Mouse (Mus musculus) lung, embryonic 15.5 days (tissue): ENCODE data around the gene Etnk2. TPM values are rescaled to one million over a fixed set of nuclear protein-coding genes. Genes with fewer than 3 reads are reported as not detected.

Source experiments
- ATAC-seq: fragments of 200-750 bp; cut with Nextera tagmentation; 2 replicates; pipeline ENCODE4 v1.8.0; 2017; ENCODE audit warnings: moderate number of reproducible peaks, borderline replicate concordance; ENCODE audit not compliant: low FRiP score, low TSS enrichment; ENCODE audit errors: extremely low read depth
- H3K27ac ChIP-seq: fragments of 300-500 bp; sonication (generic); 2 replicates; pipeline ENCODE4 v1.5.1; 2015; ENCODE audit warnings: moderate library complexity, mild to moderate bottlenecking, inconsistent platforms
- H3K27me3 ChIP-seq: fragments of 300-500 bp; sonication (generic); 2 replicates; pipeline ENCODE4 v1.6.1; 2015; ENCODE audit warnings: inconsistent platforms
- H3K36me3 ChIP-seq: fragments of 300-500 bp; sonication (generic); 2 replicates; pipeline ENCODE4 v1.6.1; 2015; ENCODE audit warnings: inconsistent platforms
- H3K4me1 ChIP-seq: fragments of 300-500 bp; sonication (generic); 2 replicates; pipeline ENCODE4 v1.6.1; 2015; ENCODE audit warnings: inconsistent platforms
- H3K4me2 ChIP-seq: fragments of 300-500 bp; sonication (generic); 2 replicates; pipeline ENCODE4 v1.6.1; 2015; ENCODE audit warnings: inconsistent platforms, mild to moderate bottlenecking, moderate library complexity
- H3K4me3 ChIP-seq: fragments of 300-500 bp; sonication (generic); 2 replicates; pipeline ENCODE4 v1.5.1; 2015; ENCODE audit warnings: mild to moderate bottlenecking, inconsistent platforms
- H3K9ac ChIP-seq: fragments of 300-500 bp; sonication (generic); 2 replicates; pipeline ENCODE4 v1.6.1; 2015; ENCODE audit warnings: inconsistent platforms
- H3K9me3 ChIP-seq: fragments of 300-500 bp; sonication (generic); 2 replicates; pipeline ENCODE4 v1.6.1; 2016; ENCODE audit warnings: inconsistent platforms
- WGBS: fragments of 180-500 bp; shearing (Covaris S2); methylation state at CpG from one replicate; pipeline ENCODE4 v1.1.7; 2015; 5-methylcytosine and 5-hydroxymethylcytosine counted together
- polyA plus RNA-seq: library from polyadenylated mRNA; unstranded; fragments of >200 nt; fragmentation: Nextera tagmentation; extraction: Ambion mirVana; gene quantifications from 2 replicates; pipeline ENCODE4 v1.2.1, GENCODE M21; 2015

Gene Etnk2
- polyA plus RNA-seq, 1 experiment from 2014 or later: 3.0 TPM

- WGBS: 47% methylated on average over 19 of the region's 19 CpGs
- ATAC-seq: no peak
- H3K4me1 ChIP-seq: 0 out of 2 replicates have a peak, but pooled peaks cover 8% of the 10 kb centered on the region
- no peak overlapping the region for H3K9ac ChIP-seq
- no peaks in the 10 kb centered on the region for H3K9me3 ChIP-seq
- no peak overlapping the region for H3K4me2 ChIP-seq
- peaks cover 26% of the 10 kb centered on the region; the same call in 1 of the 2 replicates for H3K36me3 ChIP-seq
- no peak overlapping the region for H3K27ac ChIP-seq
- no peak overlapping the region for H3K4me3 ChIP-seq
- H3K27me3 ChIP-seq: no peaks in the 10 kb centered on the region
Observed at GRCm38 (mm10) chr1:133387539-133388268, 24.3 kb downstream of the Etnk2 start.

DNA sequence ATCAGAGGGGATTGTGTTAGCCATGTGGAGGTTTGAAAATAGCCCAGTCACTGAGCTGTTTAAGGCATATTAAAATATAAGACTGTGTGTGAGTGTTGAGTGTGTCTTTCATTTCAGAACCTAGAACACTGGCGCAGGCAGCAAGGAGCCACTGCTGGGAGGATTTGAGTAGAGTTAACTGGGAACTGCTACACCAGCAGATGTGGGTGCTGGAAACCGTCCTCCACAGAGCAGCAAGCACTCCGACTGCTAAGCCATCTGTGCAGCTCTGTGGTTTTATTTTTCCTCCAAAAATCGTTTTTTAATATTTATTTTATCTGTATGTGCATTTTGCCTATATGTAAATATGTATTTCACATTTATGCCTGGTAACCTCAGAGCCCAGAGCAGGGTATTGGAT, 31.3 kb downstream of the Etnk2 start:
- 67% methylated on average over 4 of the region's 4 CpGs for WGBS
- Histone ChIP-seq H3K36me3 (peaks cover 15% of the 10 kb centered on the region; the same call in 1 of the 2 replicates), H3K27ac (no peak overlapping the region), H3K4me3 (no peak overlapping the region), H3K27me3 (no peaks in the 10 kb centered on the region), H3K4me2 (no peak overlapping the region), H3K9ac (no peak overlapping the region), H3K4me1 (peaks cover 14% of the 10 kb centered on the region), H3K9me3 (no peaks in the 10 kb centered on the region)
- no peak for ATAC-seq

- ATAC-seq: no peak
- Histone ChIP-seq H3K9ac (no peak overlapping the region), H3K27me3 (no peaks in the 10 kb centered on the region), H3K4me2 (no peak overlapping the region), H3K9me3 (no peaks in the 10 kb centered on the region), H3K27ac (no peak overlapping the region), H3K36me3 (peaks cover 5% of the 10 kb centered on the region; the same call in 1 of the 2 replicates), H3K4me1 (peaks cover 24% of the 10 kb centered on the region), H3K4me3 (no peak overlapping the region)
- WGBS: 88% methylated on average over 5 of the region's 5 CpGs
Observed at GRCm38 (mm10) chr1:133396693-133397092, 33.3 kb downstream of the Etnk2 start.

DNA sequence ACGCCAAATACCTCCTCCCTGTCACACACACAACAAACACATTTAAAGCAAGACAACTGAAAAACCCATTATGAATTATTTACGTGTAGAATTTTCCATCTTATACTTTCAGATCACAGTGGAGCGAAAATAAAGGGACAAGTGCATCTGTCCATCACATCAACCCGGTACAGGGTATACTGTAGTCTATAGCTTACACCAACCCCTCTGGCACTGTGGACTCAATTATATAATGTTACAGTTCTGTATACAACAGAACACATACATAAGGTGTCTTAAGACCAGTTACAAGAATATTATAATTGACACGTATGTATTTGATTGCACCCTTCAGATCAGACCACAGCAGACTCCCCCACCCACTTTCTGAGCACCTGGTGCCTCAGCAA, 33.7 kb downstream of the Etnk2 start:
- H3K27me3 ChIP-seq: no peaks in the 10 kb centered on the region
- no peak overlapping the region for H3K4me3 ChIP-seq
- 80% methylated on average over 5 of the region's 5 CpGs for WGBS
- peak overlapping the region; percentile 59 for H3K27ac ChIP-seq
- no peaks in the 10 kb centered on the region for H3K9me3 ChIP-seq
- H3K4me1 ChIP-seq: peaks cover 24% of the 10 kb centered on the region
- peaks cover 5% of the 10 kb centered on the region; the same call in 1 of the 2 replicates for H3K36me3 ChIP-seq
- no peak for ATAC-seq
- no peak overlapping the region for H3K4me2 ChIP-seq
- no peak overlapping the region for H3K9ac ChIP-seq

DNA sequence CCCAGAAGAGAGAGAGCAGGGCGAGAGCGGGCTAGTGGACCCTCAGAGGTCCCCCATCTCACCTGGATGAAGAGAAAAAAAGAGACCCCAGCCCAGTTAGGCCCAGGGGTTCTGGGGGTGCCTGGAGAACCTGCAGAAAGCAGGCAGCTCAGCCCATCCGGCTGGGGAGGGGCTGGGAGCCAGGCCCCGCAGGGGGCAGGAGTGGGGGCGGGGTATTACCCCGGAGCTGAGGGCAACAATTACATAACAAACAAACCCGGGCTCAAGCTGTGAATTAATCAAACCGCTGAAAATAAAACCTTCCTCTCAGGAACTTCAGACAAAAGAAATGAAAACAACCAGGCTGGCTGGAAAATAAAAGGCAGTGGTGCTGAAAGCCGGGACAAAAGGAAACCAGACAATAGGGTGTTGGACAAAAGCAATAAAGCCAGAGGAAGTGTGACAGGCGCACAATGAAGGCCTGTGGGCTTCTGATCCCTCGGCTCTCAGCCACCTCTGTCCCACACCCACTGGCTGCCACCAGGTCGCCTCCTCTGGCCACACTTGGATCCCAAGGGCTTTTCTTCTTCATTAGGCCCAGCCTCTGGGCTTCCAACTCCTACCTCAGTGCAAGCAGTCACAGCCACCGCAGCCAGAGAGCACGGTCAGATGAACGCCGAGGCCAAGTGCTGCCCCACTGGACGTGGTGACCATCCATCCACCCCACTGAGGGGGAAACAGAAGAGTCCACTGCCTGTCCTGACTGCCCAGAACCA, 34.3 kb downstream of the Etnk2 start:
- Histone ChIP-seq H3K4me2 (no peak overlapping the region), H3K9me3 (no peaks in the 10 kb centered on the region), H3K4me1 (peaks cover 24% of the 10 kb centered on the region), H3K27ac (peak overlapping the region; percentile 63), H3K4me3 (no peak overlapping the region), H3K36me3 (peaks cover 2% of the 10 kb centered on the region; the same call in 1 of the 2 replicates), H3K27me3 (no peaks in the 10 kb centered on the region), H3K9ac (no peak overlapping the region)
- peak; percentile 60 for ATAC-seq
- WGBS: 24% methylated on average over 17 of the region's 17 CpGs

- Histone ChIP-seq H3K27ac (peak overlapping the region; percentile 27), H3K4me2 (no peak overlapping the region), H3K9ac (no peak overlapping the region), H3K4me1 (peaks cover 24% of the 10 kb centered on the region), H3K9me3 (no peaks in the 10 kb centered on the region), H3K36me3 (no peaks in the 10 kb centered on the region), H3K4me3 (no peak overlapping the region), H3K27me3 (no peaks in the 10 kb centered on the region)
- ATAC-seq: 0 out of 2 replicates have a peak, but pooled peaks have one; percentile 23
- WGBS: 60% methylated on average over 13 of the region's 13 CpGs
Observed at GRCm38 (mm10) chr1:133400014-133400725, 36.8 kb downstream of the Etnk2 start.

GRCm38 (mm10) chr1:133404005-133404404, 40.6 kb downstream of the Etnk2 start:
- no peak overlapping the region for H3K27ac ChIP-seq
- no peaks in the 10 kb centered on the region for H3K9me3 ChIP-seq
- no peaks in the 10 kb centered on the region for H3K36me3 ChIP-seq
- ATAC-seq: no peak
- H3K27me3 ChIP-seq: no peaks in the 10 kb centered on the region
- peaks cover 24% of the 10 kb centered on the region for H3K4me1 ChIP-seq
- no peak overlapping the region for H3K4me3 ChIP-seq
- H3K4me2 ChIP-seq: no peak overlapping the region
- H3K9ac ChIP-seq: no peak overlapping the region
- WGBS: 57% methylated on average over 4 of the region's 4 CpGs

DNA sequence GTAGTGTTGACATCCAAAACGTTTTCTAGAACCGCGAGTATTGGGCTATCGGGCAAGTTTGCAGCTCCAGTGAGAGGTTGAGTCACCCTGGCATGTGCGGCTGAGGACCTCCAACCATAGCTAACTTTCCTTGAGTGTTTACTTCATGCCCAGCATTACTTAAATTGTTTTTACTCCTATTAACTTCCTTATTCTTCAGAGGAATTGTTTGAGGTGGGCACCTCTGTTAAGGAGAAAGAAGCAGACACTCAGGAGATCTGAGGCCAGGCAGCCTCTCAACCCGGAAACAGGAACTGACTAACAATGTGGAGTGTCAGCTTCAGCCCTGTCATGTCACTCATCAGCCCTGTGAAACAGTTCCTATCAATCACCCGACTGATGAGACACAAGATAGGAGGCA, 43.2 kb downstream of the Etnk2 start:
- H3K4me3 ChIP-seq: no peak overlapping the region
- 48% methylated on average over 7 of the region's 7 CpGs for WGBS
- H3K4me1 ChIP-seq: peaks cover 13% of the 10 kb centered on the region
- ATAC-seq: no peak
- H3K9ac ChIP-seq: no peak overlapping the region
- H3K27me3 ChIP-seq: no peaks in the 10 kb centered on the region
- H3K9me3 ChIP-seq: no peaks in the 10 kb centered on the region
- H3K4me2 ChIP-seq: no peak overlapping the region
- H3K27ac ChIP-seq: peak overlapping the region; percentile 19; the same call in 1 of the 2 replicates
- no peaks in the 10 kb centered on the region for H3K36me3 ChIP-seq

DNA sequence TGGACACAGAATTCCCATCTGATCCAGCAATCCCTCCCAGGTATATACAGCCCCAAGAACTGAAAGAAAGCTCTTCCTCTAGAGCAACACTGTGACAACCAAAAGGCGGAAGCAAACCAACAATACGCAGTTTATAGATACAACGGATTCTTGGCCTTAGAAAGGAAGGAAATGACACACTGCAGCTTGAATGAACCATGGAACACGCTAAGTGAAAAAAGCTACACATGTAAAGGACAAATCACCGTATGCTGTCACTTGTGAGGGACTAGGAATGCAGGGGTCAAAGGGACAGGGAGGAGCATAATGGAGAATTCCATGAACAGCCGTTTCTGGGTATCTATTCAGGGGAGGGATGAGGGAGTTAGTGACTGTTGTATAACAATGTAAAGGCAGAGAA, 44.1 kb downstream of the Etnk2 start:
- peak overlapping the region; percentile 19; the same call in 1 of the 2 replicates for H3K27ac ChIP-seq
- peaks cover 15% of the 10 kb centered on the region for H3K4me1 ChIP-seq
- no peak overlapping the region for H3K4me3 ChIP-seq
- H3K9ac ChIP-seq: no peak overlapping the region
- H3K27me3 ChIP-seq: no peaks in the 10 kb centered on the region
- 49% methylated on average over 6 of the region's 6 CpGs for WGBS
- H3K9me3 ChIP-seq: no peaks in the 10 kb centered on the region
- ATAC-seq: no peak
- no peaks in the 10 kb centered on the region for H3K36me3 ChIP-seq
- no peak overlapping the region for H3K4me2 ChIP-seq

DNA sequence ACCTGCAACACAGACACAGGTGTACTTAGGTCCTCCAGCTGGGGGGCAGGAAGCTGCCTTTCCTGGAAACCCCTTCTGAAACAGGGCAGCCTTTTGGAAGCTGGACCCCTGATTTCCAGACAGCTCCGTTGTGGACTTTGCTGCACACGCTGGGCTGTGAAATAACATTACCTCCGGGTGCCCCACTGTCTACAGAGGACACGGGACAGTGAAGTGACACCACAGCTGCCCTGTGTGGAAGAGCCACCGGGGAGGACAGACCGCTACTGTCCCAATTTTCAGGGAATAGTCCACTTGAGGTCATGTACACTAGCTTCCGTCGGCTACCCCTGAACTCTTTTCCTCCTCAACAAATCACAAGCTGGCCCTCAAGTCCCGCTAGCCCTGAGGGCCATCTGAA, 44.9 kb downstream of the Etnk2 start:
- no peak overlapping the region for H3K27ac ChIP-seq
- no peaks in the 10 kb centered on the region for H3K9me3 ChIP-seq
- no peak overlapping the region for H3K4me3 ChIP-seq
- H3K27me3 ChIP-seq: no peaks in the 10 kb centered on the region
- H3K36me3 ChIP-seq: no peaks in the 10 kb centered on the region
- H3K4me2 ChIP-seq: no peak overlapping the region
- peaks cover 24% of the 10 kb centered on the region for H3K4me1 ChIP-seq
- WGBS: 56% methylated on average over 9 of the region's 9 CpGs
- no peak overlapping the region for H3K9ac ChIP-seq
- no peak for ATAC-seq

- no peaks in the 10 kb centered on the region for H3K9me3 ChIP-seq
- H3K4me3 ChIP-seq: no peak overlapping the region
- H3K9ac ChIP-seq: no peak overlapping the region
- H3K4me1 ChIP-seq: peaks cover 26% of the 10 kb centered on the region
- 36% methylated on average over 6 of the region's 6 CpGs for WGBS
- H3K27ac ChIP-seq: no peak overlapping the region
- no peak overlapping the region for H3K4me2 ChIP-seq
- H3K27me3 ChIP-seq: no peaks in the 10 kb centered on the region
- no peaks in the 10 kb centered on the region for H3K36me3 ChIP-seq
- no peak for ATAC-seq
Observed at GRCm38 (mm10) chr1:133408880-133409516, 45.6 kb downstream of the Etnk2 start.
